Mouse (Mus musculus): ENCODE results near the gene Taf10. TPM values are rescaled to one million over a fixed set of nuclear protein-coding genes. Genes with fewer than 3 reads are reported as not detected.

Taf10 gene
- total RNA-seq (2021) = 100 to 1,000 TPM; 129 to 151 TPM
- long read RNA-seq, experiment 1, full-length matches to known transcripts = 44 of 61 reads
- long read RNA-seq, experiment 1, partial matches to known transcripts = 0 of 61 reads
- long read RNA-seq, experiment 1, other reads (novel, unspliced or antisense) = 17 of 61 reads
- long read RNA-seq, experiment 2, full-length matches to known transcripts = 48 of 55 reads
- long read RNA-seq, experiment 2, partial matches to known transcripts = 0 of 55 reads
- long read RNA-seq, experiment 2, other reads (novel, unspliced or antisense) = 7 of 55 reads

GRCm38 (mm10) chr7:105743926-105744590, at the start of gene Taf10:
Gene Taf10, minus strand, starts transcription at chr7:105744361.
- DNase-seq (ENCODE audit: low spot score in 2 of 2) = peak; percentile 84 to 87
- intact Hi-C loops (cut with DNase I) = no loop called here

GRCm38 (mm10) chr7:105793701-105794100, 49.5 kb upstream of the Taf10 start:
- intact Hi-C loops (cut with DNase I) = no loop called here
- DNase-seq (ENCODE audit: low spot score in 2 of 2) = no peak

GRCm38 (mm10) chr7:105791147-105791546, 47.0 kb upstream of the Taf10 start:
- no peak for DNase-seq (ENCODE audit: low spot score in 2 of 2)
- intact Hi-C loops (cut with DNase I) = no loop called here

GRCm38 (mm10) chr7:105787285-105788140, 43.4 kb upstream of the Taf10 start, which contains the start of gene Dchs1:
Gene Dchs1, minus strand, starts transcription at chr7:105787654.
- intact Hi-C loops (cut with DNase I) = no loop called here
- DNase-seq (ENCODE audit: low spot score in 2 of 2) = no peak

GRCm38 (mm10) chr7:105786506-105787284, 42.5 kb upstream of the Taf10 start:
- DNase-seq (ENCODE audit: low spot score in 2 of 2) = no peak
- intact Hi-C loops (cut with DNase I) = no loop called here

- intact Hi-C loops (cut with DNase I) = no loop called here
Observed at GRCm38 (mm10) chr7:105784556-105784955, 40.4 kb upstream of the Taf10 start.

GRCm38 (mm10) chr7:105783861-105784260, 39.7 kb upstream of the Taf10 start:
- intact Hi-C loops (cut with DNase I) = no loop called here
- DNase-seq (ENCODE audit: low spot score in 2 of 2) = no peak

More at GRCm38 (mm10) chr7:105784556-105784955, 40.4 kb upstream of the Taf10 start:
- no peak for DNase-seq (ENCODE audit: low spot score in 2 of 2)

GRCm38 (mm10) chr7:105778553-105779265, 34.5 kb upstream of the Taf10 start:
- peak in 1 of 2 experiments; percentile 30 for DNase-seq (ENCODE audit: low spot score in 2 of 2)
- intact Hi-C loops (cut with DNase I) = no loop called here

- intact Hi-C loops (cut with DNase I) = no loop called here
- DNase-seq (ENCODE audit: low spot score in 2 of 2) = no peak
Observed at GRCm38 (mm10) chr7:105777797-105778552, 33.8 kb upstream of the Taf10 start.

- intact Hi-C loops (cut with DNase I) = no loop called here
- DNase-seq (ENCODE audit: low spot score in 2 of 2) = no peak
Observed at GRCm38 (mm10) chr7:105777316-105777715, 33.2 kb upstream of the Taf10 start.

GRCm38 (mm10) chr7:105776026-105776425, 31.9 kb upstream of the Taf10 start:
- intact Hi-C loops (cut with DNase I) = no loop called here
- no peak for DNase-seq (ENCODE audit: low spot score in 2 of 2)

GRCm38 (mm10) chr7:105774661-105775060, 30.5 kb upstream of the Taf10 start:
- no peak for DNase-seq (ENCODE audit: low spot score in 2 of 2)
- intact Hi-C loops (cut with DNase I) = no loop called here

GRCm38 (mm10) chr7:105773041-105773440, 28.9 kb upstream of the Taf10 start:
- DNase-seq (ENCODE audit: low spot score in 2 of 2) = no peak
- intact Hi-C loops (cut with DNase I) = no loop called here

- intact Hi-C loops (cut with DNase I) = no loop called here
- DNase-seq (ENCODE audit: low spot score in 2 of 2) = no peak
Observed at GRCm38 (mm10) chr7:105772331-105772730, 28.2 kb upstream of the Taf10 start.

- no peak for DNase-seq (ENCODE audit: low spot score in 2 of 2)
- intact Hi-C loops (cut with DNase I) = loop anchor here (5.0 kb wide), 1 partner anchor 37 kb away; no protein-coding TSS in a partner anchor
Observed at GRCm38 (mm10) chr7:105769959-105770358, 25.8 kb upstream of the Taf10 start.

GRCm38 (mm10) chr7:105767729-105768165, 23.6 kb upstream of the Taf10 start:
- no peak for DNase-seq (ENCODE audit: low spot score in 2 of 2)

GRCm38 (mm10) chr7:105764331-105764730, 20.2 kb upstream of the Taf10 start:
- intact Hi-C loops (cut with DNase I) = no loop called here
- no peak for DNase-seq (ENCODE audit: low spot score in 2 of 2)

More at GRCm38 (mm10) chr7:105767729-105768165, 23.6 kb upstream of the Taf10 start:
- intact Hi-C loops (cut with DNase I) = loop anchor here (5.0 kb wide), 1 partner anchor 40 kb away; no protein-coding TSS in a partner anchor

Data from left cerebral cortex, postnatal 14 days (tissue).